Mouse (Mus musculus) spleen, adult 2 months (tissue): ENCODE data around the gene Tbx1. TPM values are rescaled to one million over a fixed set of nuclear protein-coding genes. Genes with fewer than 3 reads are reported as not detected.

Experiments
- DNase-seq, 2 experiments: peaks; one replicate each; pipeline versions ENCODE4 v3.0.0 to v3.0.0-alpha.2; 2012 to 2021; ENCODE audit warnings: low spot score in 2 of 2, low read depth in 1 of 2
- H3K27ac ChIP-seq: fragments of 200-500 bp; 2 replicates; pipeline ENCODE4 v1.5.1; 2012; ENCODE audit warnings: low read length, inconsistent platforms; ENCODE audit not compliant: insufficient read depth
- H3K27me3 ChIP-seq: fragments of 200-500 bp; 2 replicates; pipeline ENCODE4 v1.6.1; 2012; ENCODE audit warnings: mild to moderate bottlenecking, moderate library complexity, low read length, inconsistent platforms; ENCODE audit not compliant: control insufficient read depth, insufficient read depth
- H3K36me3 ChIP-seq: fragments of 200-500 bp; 2 replicates; pipeline ENCODE4 v1.6.1; 2012; ENCODE audit warnings: mild to moderate bottlenecking, low read length, inconsistent platforms; ENCODE audit not compliant: control insufficient read depth, insufficient read depth
- H3K4me1 ChIP-seq: fragments of 200-500 bp; 2 replicates; pipeline ENCODE4 v1.6.1; 2011; ENCODE audit warnings: inconsistent platforms; ENCODE audit not compliant: control insufficient read depth, insufficient read depth, insufficient read length
- H3K4me3 ChIP-seq: fragments of 200-500 bp; 2 replicates; pipeline ENCODE4 v1.5.1; 2011; ENCODE audit warnings: mild to moderate bottlenecking, inconsistent platforms; ENCODE audit not compliant: insufficient read depth, insufficient read length; ENCODE audit errors: extremely low read depth
- CTCF ChIP-seq: fragments of 200-500 bp; IDR thresholded peaks from 2 replicates; pipeline ENCODE4 v1.5.1; 2011; ENCODE audit warnings: mild to moderate bottlenecking, inconsistent platforms; ENCODE audit not compliant: insufficient read depth, insufficient read length, insufficient replicate concordance; ENCODE audit errors: extremely low read depth
- POLR2A ChIP-seq: fragments of 200-500 bp; IDR thresholded peaks from 2 replicates; pipeline ENCODE4 v1.6.1; 2011; ENCODE audit warnings: low read depth, low read length, inconsistent platforms
- WGBS: fragments of 180-500 bp; shearing (Covaris S2); methylation state at CpG from one replicate; pipeline ENCODE4 v1.1.7; 2018; 5-methylcytosine and 5-hydroxymethylcytosine counted together
- polyA plus RNA-seq: library from polyadenylated mRNA; depleted of rRNA; stranded (reverse); fragments of >200 nt; gene quantifications from 2 replicates; pipeline ENCODE4 v1.2.3, GENCODE M21; 2012

The Tbx1 gene
- polyA plus RNA-seq, 1 experiment: 0.42 TPM

DNA sequence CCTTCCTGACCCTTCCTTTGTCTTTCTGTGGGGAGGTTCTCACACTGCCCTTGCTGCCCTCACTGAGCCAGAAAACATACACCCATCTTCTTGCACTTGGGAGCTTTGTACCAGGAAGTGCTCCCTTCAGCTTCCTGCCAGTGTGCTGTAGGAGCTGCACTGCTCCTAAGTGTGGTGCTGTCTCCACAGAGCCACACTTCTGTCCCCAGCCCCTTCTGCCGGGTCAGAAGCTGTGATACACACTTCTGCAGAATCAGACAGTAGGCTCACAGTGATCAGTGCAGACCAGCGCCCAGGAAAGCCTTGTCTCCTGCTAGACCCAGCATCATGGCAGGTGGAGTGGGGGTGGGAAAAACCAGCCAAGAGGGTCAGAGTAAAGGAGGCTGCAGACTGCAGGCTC, 42.3 kb upstream of the Tbx1 start:
- Histone ChIP-seq H3K36me3 (no peaks in the 10 kb centered on the region), H3K4me1 (no peaks in the 10 kb centered on the region; the same call in 1 of the 2 replicates), H3K4me3 (no peak overlapping the region), H3K27ac (no peak overlapping the region), H3K27me3 (peaks cover 9% of the 10 kb centered on the region)
- 72% methylated on average over 2 of the region's 2 CpGs for WGBS
- no peak for DNase-seq
- no peak for TF ChIP-seq POLR2A
- no peak for TF ChIP-seq CTCF

DNA sequence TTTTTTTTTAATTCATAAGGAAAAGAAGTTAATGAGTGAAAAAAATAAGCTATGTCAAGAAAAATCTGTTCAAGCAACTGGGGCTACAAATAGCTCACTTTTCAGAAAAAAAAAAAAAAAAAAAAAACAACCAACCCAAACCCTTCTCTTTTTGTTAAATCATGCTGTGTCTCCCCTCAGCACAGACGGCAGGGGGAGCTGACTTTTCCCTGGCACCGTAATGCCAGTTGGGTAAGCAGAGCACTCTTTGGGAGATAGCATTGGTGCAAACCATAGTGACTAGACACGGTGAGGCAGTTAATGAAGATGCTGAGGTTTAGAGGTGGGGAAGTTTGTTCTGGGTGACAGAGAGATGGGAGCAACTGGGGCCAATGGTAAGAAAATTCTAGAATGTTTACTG, 41.6 kb upstream of the Tbx1 start:
- WGBS: 31% methylated on average over 3 of the region's 3 CpGs
- H3K4me1 ChIP-seq: no peaks in the 10 kb centered on the region; the same call in 1 of the 2 replicates
- H3K4me3 ChIP-seq: no peak overlapping the region
- H3K27me3 ChIP-seq: peaks cover 9% of the 10 kb centered on the region
- TF ChIP-seq CTCF: no peak
- no peak for TF ChIP-seq POLR2A
- no peaks in the 10 kb centered on the region for H3K36me3 ChIP-seq
- H3K27ac ChIP-seq: no peak overlapping the region
- no peak for DNase-seq

DNA sequence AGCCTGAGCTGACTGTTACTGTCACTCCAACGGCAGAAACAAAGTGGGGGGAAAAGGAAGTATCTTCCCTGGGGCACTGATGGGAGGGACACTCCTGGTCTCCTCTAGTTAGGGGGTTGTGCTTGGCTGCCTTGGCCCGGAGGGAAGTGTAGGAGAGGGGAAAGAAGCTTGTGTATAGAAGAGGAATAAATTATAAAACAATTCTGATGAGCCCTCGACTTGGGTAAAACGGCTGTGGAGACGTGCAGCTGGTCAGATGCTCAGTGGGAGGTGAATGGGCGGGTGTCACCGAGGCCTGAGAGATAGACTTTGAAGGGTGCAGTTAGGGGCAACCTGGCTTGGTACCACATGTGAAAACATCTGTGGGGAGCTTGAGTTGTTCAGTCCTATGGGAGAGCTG, 40.7 kb upstream of the Tbx1 start:
- DNase-seq: no peak
- H3K4me3 ChIP-seq: no peak overlapping the region
- H3K4me1 ChIP-seq: peaks cover 2% of the 10 kb centered on the region; the same call in 1 of the 2 replicates
- no peak overlapping the region for H3K27ac ChIP-seq
- 57% methylated on average over 7 of the region's 7 CpGs for WGBS
- peaks cover 12% of the 10 kb centered on the region for H3K27me3 ChIP-seq
- H3K36me3 ChIP-seq: no peaks in the 10 kb centered on the region
- TF ChIP-seq CTCF: no peak
- TF ChIP-seq POLR2A: no peak

DNA sequence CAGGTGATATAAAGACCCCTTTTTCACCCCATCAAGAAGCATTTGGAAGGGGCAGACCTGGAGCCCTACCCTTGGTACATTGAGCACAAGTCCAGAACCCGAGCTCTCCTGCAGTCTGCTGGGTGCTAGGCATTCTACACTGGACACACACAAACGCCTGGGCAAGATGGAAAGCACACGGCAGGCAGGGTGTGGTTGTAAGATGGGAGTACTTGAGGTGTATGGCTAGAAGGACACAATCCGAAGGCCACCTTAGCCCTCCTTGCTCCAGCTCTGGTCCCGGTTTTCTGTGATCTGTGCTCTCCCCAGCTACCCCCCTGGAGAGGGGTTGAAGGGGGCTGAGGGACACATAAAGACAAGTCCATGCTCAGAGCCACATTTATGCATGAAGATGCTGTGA, 39.8 kb upstream of the Tbx1 start:
- DNase-seq: no peak
- Histone ChIP-seq H3K4me3 (peak overlapping the region; percentile 41; the same call in 1 of the 2 replicates), H3K27me3 (peaks cover 19% of the 10 kb centered on the region), H3K4me1 (peaks cover 4% of the 10 kb centered on the region; the same call in 1 of the 2 replicates), H3K36me3 (no peaks in the 10 kb centered on the region), H3K27ac (no peak overlapping the region)
- TF ChIP-seq POLR2A (no peak), CTCF (no peak)
- WGBS: 58% methylated on average over 5 of the region's 5 CpGs

DNA sequence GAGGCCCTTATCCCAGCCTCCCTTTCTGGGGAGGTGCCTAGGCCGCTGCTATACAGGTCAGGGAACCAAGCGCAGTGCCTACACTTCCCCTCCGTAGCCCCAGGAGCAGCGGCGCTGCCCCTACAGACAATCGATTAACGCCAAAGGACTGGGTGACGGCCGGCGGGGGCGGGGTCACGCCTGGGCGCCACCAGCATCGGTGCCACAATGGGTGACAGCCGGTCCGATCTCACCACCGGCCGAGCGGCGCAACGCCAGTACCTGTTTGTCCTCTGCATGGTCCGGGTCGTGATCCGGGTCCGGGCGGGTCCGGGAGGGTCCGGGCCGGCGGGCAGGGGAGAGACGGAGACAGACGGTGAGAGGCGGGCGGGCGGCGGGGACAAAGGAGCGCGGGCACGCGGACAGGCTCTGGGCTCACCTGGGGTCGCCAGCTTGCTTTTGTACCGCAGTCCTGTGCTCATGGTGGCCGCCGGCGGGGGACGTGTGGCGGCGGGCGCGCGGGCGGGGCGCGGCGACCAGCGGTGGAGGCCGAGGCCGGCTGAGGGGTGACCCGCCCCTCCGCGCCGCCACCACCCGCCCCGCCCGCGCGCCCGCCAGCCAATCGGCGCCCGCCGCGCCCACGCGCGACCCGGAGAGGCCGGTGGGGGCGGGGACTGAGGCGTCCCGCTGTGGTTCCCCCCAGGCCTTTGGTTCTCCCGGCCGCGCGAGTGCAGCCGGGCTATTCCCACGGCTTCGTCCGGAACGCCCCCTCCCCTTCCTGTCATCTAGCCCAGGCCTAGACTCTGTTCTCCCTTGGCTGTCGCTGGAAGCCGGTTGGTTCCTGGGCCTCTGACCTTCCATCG, 39.1 kb upstream of the Tbx1 start, which contains the start of gene Sept5:
Sept5 (minus strand) TSS at position 565 of the 842 bp plus-strand sequence.
- H3K4me3 ChIP-seq: peak within 1 kb of the TSS; percentile 65
- H3K36me3 ChIP-seq: no peaks in the 10 kb centered on the region
- TF ChIP-seq POLR2A: no peak
- no peak for TF ChIP-seq CTCF
- H3K27me3 ChIP-seq: peaks cover 19% of the 10 kb centered on the region
- no peak for DNase-seq
- WGBS: 2% methylated on average over 81 of the region's 93 CpGs
- no peak within 1 kb of the TSS for H3K27ac ChIP-seq
- H3K4me1 ChIP-seq: peaks cover 4% of the 10 kb centered on the region; the same call in 1 of the 2 replicates

DNA sequence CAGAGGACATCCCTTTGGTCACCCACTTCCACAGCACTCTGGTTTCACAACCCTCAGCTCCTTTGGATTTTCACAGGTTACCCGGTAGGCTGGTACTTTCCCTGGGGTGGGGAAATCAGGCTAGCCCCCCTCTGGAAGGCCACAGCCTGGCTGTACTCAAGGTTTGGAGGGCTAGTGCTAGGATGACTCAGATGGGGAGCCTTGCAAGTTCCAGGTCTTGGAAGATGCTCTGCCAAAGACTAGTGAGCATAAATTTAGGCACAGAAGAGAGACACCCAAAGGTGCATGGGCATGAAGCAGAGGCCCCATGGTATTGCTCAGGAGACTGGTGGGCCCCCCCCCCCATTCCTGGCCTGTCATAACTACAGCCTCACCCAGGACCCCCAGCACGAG, 38.5 kb upstream of the Tbx1 start:
- 33% methylated on average over 2 of the region's 2 CpGs for WGBS
- no peak overlapping the region for H3K4me3 ChIP-seq

More for the DNA sequence above, 38.5 kb upstream of the Tbx1 start:
- Histone ChIP-seq H3K36me3 (no peaks in the 10 kb centered on the region), H3K4me1 (peaks cover 4% of the 10 kb centered on the region; the same call in 1 of the 2 replicates), H3K27me3 (peaks cover 19% of the 10 kb centered on the region), H3K27ac (no peak overlapping the region)
- no peak for DNase-seq
- TF ChIP-seq CTCF: no peak
